Mouse (Mus musculus) lung, embryonic 14.5 days (tissue): Measurements from ENCODE around the gene Susd6. TPM values are rescaled to one million over a fixed set of nuclear protein-coding genes. Genes with fewer than 3 reads are reported as not detected.

ENCODE experiments used
- ATAC-seq: fragments of 200-750 bp; cut with Nextera tagmentation; 2 replicates; pipeline ENCODE4 v1.8.0; 2017; ENCODE audit warnings: mild to moderate bottlenecking, moderate TSS enrichment, moderate library complexity; ENCODE audit not compliant: insufficient read depth
- DNase-seq: peaks from one replicate; pipeline ENCODE4 v3.0.0-alpha.2; 2015
- H3K27ac ChIP-seq: fragments of 300-500 bp; sonication (generic); 2 replicates; pipeline ENCODE4 v1.5.1; 2014; ENCODE audit warnings: low read depth, mild to moderate bottlenecking, moderate library complexity
- H3K27me3 ChIP-seq: fragments of 300-500 bp; sonication (generic); 2 replicates; pipeline ENCODE4 v1.6.1; 2014; ENCODE audit warnings: low read length, control low read depth; ENCODE audit not compliant: insufficient read depth
- H3K36me3 ChIP-seq: fragments of 300-500 bp; sonication (generic); 2 replicates; pipeline ENCODE4 v1.6.1; 2014; ENCODE audit warnings: control low read depth; ENCODE audit not compliant: insufficient read depth
- H3K4me1 ChIP-seq: fragments of 300-500 bp; sonication (generic); 2 replicates; pipeline ENCODE4 v1.6.1; 2014; ENCODE audit warnings: antibody characterized with exemption, control low read depth; ENCODE audit not compliant: insufficient read depth
- H3K4me2 ChIP-seq: fragments of 300-500 bp; sonication (generic); 2 replicates; pipeline ENCODE4 v1.6.1; 2014; ENCODE audit warnings: mild to moderate bottlenecking
- H3K4me3 ChIP-seq: fragments of 300-500 bp; sonication (generic); 2 replicates; pipeline ENCODE4 v1.5.1; 2014; ENCODE audit warnings: low read depth, low read length
- H3K9ac ChIP-seq: fragments of 300-500 bp; sonication (generic); 2 replicates; pipeline ENCODE4 v1.6.1; 2014
- H3K9me3 ChIP-seq: fragments of 300-500 bp; sonication (generic); 2 replicates; pipeline ENCODE4 v1.6.1; 2016; ENCODE audit warnings: low read depth, low read length, control low read depth
- CTCF ChIP-seq: IDR thresholded peaks from 2 replicates; pipeline ENCODE4 v1.5.1; 2016; ENCODE audit warnings: antibody characterized with exemption, low read depth
- WGBS: fragments of 180-500 bp; shearing (Covaris S2); extraction: QIAGEN DNeasy Blood & Tissue Kit; methylation state at CpG from one replicate; pipeline ENCODE4 v1.1.7; 2014; 5-methylcytosine and 5-hydroxymethylcytosine counted together
- polyA plus RNA-seq: library from polyadenylated mRNA; unstranded; fragments of >200 nt; fragmentation: Nextera tagmentation; extraction: Ambion mirVana; gene quantifications from 2 replicates; pipeline ENCODE4 v1.2.1, GENCODE M21; 2014

Susd6 gene
- polyA plus RNA-seq, 1 experiment from 2014 or later: 20.5 TPM

GRCm38 (mm10) chr12:80838271-80838670 lies 48.0 kb downstream of the Susd6 start:
- Histone ChIP-seq H3K27me3 (no peaks in the 10 kb centered on the region), H3K9me3 (no peaks in the 10 kb centered on the region), H3K27ac (no peak overlapping the region), H3K4me1 (peaks cover 14% of the 10 kb centered on the region), H3K9ac (no peak overlapping the region), H3K4me2 (no peak overlapping the region), H3K36me3 (no peaks in the 10 kb centered on the region), H3K4me3 (no peak overlapping the region)
- DNase-seq (no peak), ATAC-seq (no peak)
- TF ChIP-seq CTCF: no peak

GRCm38 (mm10) chr12:80838787-80839186 lies 48.5 kb downstream of the Susd6 start:
- TF ChIP-seq CTCF: no peak
- Histone ChIP-seq H3K4me2 (no peak overlapping the region), H3K9ac (no peak overlapping the region), H3K27ac (no peak overlapping the region), H3K27me3 (no peaks in the 10 kb centered on the region), H3K4me1 (peaks cover 19% of the 10 kb centered on the region), H3K36me3 (no peaks in the 10 kb centered on the region), H3K9me3 (no peaks in the 10 kb centered on the region), H3K4me3 (no peak overlapping the region)
- ATAC-seq (no peak), DNase-seq (no peak)
- WGBS: 75% methylated on average over 2 of the region's 2 CpGs

GRCm38 (mm10) chr12:80839631-80840030 lies 49.3 kb downstream of the Susd6 start:
- no peak overlapping the region for H3K27ac ChIP-seq
- no peak overlapping the region for H3K4me3 ChIP-seq
- DNase-seq (no peak), ATAC-seq (no peak)
- WGBS: 45% methylated on average over 2 of the region's 2 CpGs
- no peaks in the 10 kb centered on the region for H3K9me3 ChIP-seq
- TF ChIP-seq CTCF: no peak
- no peak overlapping the region for H3K4me2 ChIP-seq
- H3K4me1 ChIP-seq: peaks cover 24% of the 10 kb centered on the region
- no peaks in the 10 kb centered on the region for H3K36me3 ChIP-seq
- H3K27me3 ChIP-seq: no peaks in the 10 kb centered on the region
- no peak overlapping the region for H3K9ac ChIP-seq

GRCm38 (mm10) chr12:80841618-80842017 lies 51.3 kb downstream of the Susd6 start:
- no peak for ATAC-seq
- Histone ChIP-seq H3K4me3 (no peak overlapping the region), H3K9ac (no peak overlapping the region), H3K27ac (no peak overlapping the region), H3K9me3 (no peaks in the 10 kb centered on the region), H3K36me3 (no peaks in the 10 kb centered on the region), H3K4me2 (no peak overlapping the region), H3K27me3 (no peaks in the 10 kb centered on the region), H3K4me1 (peaks cover 22% of the 10 kb centered on the region)
- WGBS: 96% methylated on average over 1 of the region's 1 CpGs
- TF ChIP-seq CTCF: no peak
- DNase-seq: no peak

GRCm38 (mm10) chr12:80842609-80843008 lies 52.3 kb downstream of the Susd6 start:
- WGBS: 97% methylated on average over 1 of the region's 1 CpGs
- DNase-seq: no peak
- no peak overlapping the region for H3K4me3 ChIP-seq
- no peaks in the 10 kb centered on the region for H3K9me3 ChIP-seq
- H3K4me2 ChIP-seq: no peak overlapping the region
- H3K4me1 ChIP-seq: peaks cover 22% of the 10 kb centered on the region
- H3K9ac ChIP-seq: no peak overlapping the region
- H3K27me3 ChIP-seq: no peaks in the 10 kb centered on the region
- H3K27ac ChIP-seq: no peak overlapping the region
- no peak for ATAC-seq
- H3K36me3 ChIP-seq: no peaks in the 10 kb centered on the region
- TF ChIP-seq CTCF: no peak

- H3K27me3 ChIP-seq: no peaks in the 10 kb centered on the region
- no peaks in the 10 kb centered on the region for H3K9me3 ChIP-seq
- TF ChIP-seq CTCF: no peak
- peak; percentile 33 for DNase-seq
- no peak overlapping the region; the same call in 1 of the 2 replicates for H3K4me2 ChIP-seq
- peak overlapping the region; percentile 85 for H3K27ac ChIP-seq
- ATAC-seq: no peak
- no peak overlapping the region for H3K4me3 ChIP-seq
- WGBS: 49% methylated on average over 2 of the region's 2 CpGs
- H3K36me3 ChIP-seq: no peaks in the 10 kb centered on the region
- peaks cover 20% of the 10 kb centered on the region for H3K4me1 ChIP-seq
- H3K9ac ChIP-seq: no peak overlapping the region
Measured at GRCm38 (mm10) chr12:80843236-80843635, 52.9 kb downstream of the Susd6 start.

GRCm38 (mm10) chr12:80843651-80844444 lies 53.5 kb downstream of the Susd6 start:
- peak; percentile 72 for DNase-seq
- no peaks in the 10 kb centered on the region for H3K36me3 ChIP-seq
- 38% methylated on average over 4 of the region's 4 CpGs for WGBS
- no peak overlapping the region for H3K4me3 ChIP-seq
- ATAC-seq: peak; percentile 92
- no peak overlapping the region for H3K9ac ChIP-seq
- no peaks in the 10 kb centered on the region for H3K27me3 ChIP-seq
- peak overlapping the region; percentile 7; the same call in 1 of the 2 replicates for H3K4me2 ChIP-seq
- no peak for TF ChIP-seq CTCF
- no peaks in the 10 kb centered on the region for H3K9me3 ChIP-seq
- H3K27ac ChIP-seq: peak overlapping the region; percentile 85
- peaks cover 19% of the 10 kb centered on the region for H3K4me1 ChIP-seq
